Mouse (Mus musculus): Measurements from ENCODE around the gene H2-Q7.
"Not testable (repeated sequence)": the region's sequence is repeated elsewhere in the genome, so short reads cannot be mapped to it uniquely, and the experiment has no call there.

DNA sequence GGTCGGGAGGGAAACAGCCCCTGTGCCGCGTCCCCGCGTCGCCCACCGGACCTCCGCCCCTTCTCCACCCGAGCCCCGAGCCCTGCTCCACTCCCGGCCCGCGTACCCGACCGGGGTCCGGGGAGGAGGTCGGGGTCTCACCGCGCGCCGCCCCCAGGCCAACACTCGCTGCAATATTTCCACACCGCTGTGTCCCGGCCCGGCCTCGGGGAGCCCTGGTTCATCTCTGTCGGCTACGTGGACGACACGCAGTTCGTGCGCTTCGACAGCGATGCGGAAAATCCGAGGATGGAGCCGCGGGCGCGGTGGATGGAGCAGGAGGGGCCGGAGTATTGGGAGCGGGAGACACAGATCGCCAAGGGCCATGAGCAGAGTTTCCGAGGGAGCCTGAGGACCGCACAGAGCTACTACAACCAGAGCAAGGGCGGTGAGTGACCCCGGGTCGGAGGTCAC, 366 bp downstream of the H2-Q7 start:
- TF ChIP-seq CTCF, EP300 (IDR thresholded peaks at IDR 0.05): not testable (repeated sequence)
